Mouse (Mus musculus) common myeloid progenitor, adult 5-6 weeks (primary cell): ENCODE data around the gene Adcy5. TPM values are rescaled to one million over a fixed set of nuclear protein-coding genes. Genes with fewer than 3 reads are reported as not detected.

Experiments
- ATAC-seq: replicated peaks from 2 replicates; pipeline ENCODE4 v1.8.0; 2016; ENCODE audit warnings: low read depth, mild to moderate bottlenecking, moderate TSS enrichment, inconsistent platforms; ENCODE audit not compliant: poor library complexity, severe bottlenecking
- total RNA-seq: library from RNA; stranded (forward); fragments of 200-1000, 187-1606 nt; gene quantifications from 2 replicates; pipeline ENCODE4 v1.2.3, GENCODE M21; 2017

The Adcy5 gene
- total RNA-seq: 0.19 TPM in 1 of 2 replicates, not detected in the other

DNA sequence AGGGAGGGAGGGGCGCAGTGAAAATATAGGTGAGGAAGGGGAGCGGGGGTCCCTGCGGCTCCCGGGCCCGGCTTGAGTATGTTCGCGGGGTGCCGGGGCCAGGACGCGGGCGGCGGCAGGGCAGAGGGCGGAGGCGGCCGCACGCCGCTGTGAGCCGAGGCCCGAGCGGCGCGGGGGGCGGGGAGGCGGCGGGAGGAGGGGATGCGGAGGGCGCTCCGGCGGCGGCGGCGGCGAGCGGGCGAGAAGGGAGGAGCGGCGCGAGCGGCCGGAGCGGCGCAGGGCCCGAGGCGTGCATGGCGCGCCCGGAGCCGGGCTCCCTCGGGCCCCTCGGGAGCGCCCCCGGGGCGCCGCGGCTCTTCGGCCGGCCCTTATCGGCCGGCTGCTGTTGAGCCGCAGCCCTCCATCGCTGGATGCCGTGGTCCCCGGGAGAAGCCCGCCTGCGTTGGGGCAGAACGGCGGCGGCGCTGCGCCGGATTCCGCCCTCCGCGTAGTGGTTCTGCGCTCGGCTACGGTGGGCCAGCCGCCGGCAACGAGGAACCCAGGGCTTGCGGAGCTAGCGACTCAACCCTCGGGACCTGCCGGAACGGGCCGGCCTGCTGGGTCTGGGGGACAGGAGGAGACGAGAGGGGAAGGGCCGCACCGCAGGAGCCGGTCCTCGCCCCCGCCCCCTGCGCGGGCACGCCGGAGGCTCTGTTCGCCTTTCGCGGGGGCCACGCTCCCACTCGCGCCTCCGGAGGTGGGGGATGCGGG lies at the start of gene Adcy5:
Gene Adcy5, plus strand, starts transcription at position 237 of the 750 bp plus-strand sequence.
- no peak for ATAC-seq

DNA sequence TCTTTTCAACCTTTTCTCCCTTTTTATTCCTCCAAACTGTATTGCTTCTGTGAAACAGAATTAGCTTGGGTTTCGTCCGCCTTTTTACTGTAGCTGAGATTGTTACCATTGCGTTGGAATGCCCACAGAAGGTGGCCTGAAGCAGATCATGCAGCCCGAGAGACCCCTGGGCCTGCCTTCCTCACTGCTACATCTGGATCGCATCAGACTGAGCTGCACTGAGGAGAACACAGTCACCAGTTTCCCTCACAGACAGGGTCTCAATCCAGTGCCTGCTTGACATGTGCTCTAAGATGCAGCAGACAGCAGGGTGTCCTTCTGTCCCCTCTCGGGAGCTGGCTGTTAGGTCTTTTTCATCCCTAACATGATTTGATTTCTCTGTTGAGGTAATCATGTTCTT lies 46.7 kb upstream of the Adcy5 start:
- ATAC-seq: no peak

DNA sequence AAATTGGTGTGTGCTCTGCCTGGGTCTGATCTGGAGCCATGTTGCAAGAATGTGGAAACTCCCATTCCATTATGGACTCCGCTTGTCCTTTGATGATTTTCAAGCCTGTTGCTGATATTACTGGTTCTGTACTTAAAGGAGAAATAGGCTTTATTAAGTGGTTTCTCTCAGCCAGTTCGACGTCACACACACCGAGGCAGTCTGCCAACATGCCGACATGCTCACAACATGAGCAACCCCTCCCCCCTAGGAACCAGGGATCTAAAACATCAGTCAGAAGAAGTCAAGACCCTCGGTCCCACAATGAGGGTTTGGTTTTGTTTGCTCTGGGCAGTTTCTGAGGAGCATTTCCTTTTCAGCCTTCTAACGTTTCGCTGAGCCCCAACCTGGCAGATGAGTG lies 45.5 kb upstream of the Adcy5 start:
- no peak for ATAC-seq

DNA sequence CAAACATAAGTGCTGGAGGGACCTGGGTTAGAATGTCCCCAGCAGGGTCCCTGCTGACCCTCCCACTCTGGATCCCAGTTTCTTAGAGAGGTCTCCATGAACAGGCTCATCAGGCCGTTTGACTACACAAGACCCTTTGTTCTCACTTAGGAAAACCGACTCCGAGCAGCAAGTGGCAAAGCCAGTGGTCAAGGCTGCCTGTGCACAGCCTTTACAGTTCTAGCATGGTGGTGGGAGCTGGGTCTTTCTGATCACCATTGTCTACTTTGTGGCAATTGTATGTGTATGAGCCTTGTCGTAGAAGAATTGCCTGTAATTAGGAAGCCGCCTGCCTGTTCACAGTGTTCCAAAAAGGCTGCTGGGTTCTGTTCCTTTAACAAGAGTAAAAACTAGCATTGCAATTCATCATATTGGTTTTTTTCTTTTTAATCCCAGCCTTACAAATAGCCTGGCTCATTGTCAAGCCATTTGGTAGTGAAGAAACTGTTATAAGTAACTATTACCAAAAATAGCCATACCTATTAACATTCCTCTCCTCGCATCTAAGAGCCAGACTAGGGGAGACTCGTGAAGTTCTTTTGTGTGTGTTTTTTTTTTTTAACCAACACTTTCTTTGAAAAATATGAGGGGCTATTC lies 44.9 kb upstream of the Adcy5 start:
- ATAC-seq: no peak

DNA sequence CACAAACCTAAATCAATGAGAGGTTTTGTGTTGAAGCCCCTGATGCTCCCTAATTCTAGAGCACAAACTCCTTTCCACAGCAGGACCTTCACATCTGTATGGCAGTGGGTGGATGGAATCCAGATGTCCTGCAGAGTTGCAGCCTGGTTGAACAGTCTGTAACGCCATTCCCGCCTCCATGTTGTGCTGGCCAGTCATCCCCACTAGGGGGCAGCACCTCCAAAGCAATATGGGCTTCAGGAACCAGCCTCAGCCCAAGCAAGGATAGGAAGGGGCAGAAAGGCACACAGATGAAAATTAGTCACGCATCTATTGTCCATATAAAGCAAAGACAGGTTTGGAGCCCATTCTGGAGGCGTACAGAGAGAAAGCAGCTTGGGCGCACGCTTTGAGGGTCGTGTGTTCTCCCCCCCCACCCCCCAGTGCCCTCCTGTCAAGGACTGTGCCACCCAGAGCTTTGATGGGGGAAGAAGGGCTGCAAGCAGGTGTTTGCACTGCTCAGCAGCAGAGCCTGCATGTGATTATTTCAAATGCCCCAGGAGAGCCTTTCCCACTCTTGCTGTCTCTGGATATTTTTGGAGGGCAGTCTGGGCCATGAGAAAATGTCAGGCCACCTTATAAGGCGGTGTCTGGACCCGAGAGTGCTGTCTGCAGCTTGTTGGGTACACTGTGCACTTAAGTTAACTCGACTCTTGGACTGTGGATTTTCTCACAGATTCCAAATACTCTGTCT lies 44.1 kb upstream of the Adcy5 start:
- peak; percentile 93 for ATAC-seq

DNA sequence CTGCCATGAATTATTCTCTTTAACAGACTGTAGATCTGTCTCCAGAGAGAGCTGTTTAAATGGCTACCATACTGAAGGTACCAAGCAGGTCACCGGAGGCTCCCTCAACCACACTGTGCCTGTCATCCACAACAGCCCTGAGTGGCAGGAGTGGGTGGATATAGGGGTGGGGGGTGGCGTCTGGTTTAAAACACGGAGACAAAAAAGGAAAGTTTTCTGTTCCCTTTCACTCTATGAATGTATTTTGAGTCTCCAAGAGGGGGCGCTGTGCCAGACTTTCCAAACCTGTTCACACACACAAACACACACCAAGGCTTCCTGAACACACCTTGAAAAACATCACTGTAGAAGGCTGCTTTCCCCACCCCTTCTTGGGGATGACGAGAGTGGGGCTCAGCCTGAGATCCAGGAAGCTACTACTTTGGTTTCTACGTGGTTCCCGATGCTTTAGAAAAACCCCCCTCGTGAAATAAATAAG lies 43.5 kb upstream of the Adcy5 start:
- ATAC-seq: no peak

DNA sequence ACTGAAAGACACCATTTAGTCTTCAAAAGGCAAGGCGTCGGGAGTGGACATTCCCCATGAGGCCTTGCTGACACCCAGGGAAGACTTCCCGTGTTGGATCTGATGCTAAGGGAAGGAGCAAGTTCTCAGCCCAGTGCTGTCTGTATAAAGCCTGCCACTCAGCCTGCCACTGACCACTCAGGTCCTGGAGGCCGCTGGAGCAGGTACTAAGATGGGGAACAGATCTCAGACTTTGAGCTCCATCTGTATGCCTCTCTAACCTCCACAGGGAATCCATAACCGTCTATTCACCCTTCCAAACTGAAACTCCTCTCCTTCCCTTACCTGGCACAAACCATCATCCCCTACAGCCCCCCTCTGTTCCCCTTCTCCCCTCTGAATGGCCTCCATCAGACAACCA lies 41.2 kb upstream of the Adcy5 start:
- no peak for ATAC-seq

DNA sequence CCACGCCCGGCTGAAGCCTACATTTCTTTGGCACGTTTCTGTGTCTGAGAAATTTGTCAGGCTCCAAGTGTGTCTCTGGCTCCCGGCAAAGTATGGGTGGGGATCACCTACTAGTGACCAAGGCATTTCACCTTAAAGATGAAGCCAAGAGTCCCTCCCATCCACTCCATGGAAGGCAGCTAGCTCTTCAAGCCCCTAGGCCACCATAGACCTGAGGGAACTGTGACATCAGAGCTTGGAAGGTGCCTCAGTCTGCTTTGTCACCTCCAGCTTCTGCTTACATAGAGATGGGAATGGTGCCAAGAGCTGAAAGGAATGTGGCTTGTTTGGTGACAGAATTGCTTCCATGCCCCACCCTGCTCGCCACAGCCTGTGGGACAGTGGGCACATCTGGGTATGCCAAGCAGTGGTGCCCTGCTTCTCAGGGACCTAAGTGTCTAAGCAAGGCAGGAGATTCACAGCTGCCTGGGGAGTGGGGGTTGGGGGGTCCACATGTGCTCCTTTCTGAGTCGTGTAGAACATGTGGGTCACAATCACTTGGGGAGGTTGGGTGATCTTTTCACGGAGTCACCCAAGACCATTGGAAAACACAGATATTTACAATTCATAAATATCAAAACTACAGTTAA lies 38.2 kb upstream of the Adcy5 start:
- no peak; the same call in 1 of the 2 replicates for ATAC-seq

DNA sequence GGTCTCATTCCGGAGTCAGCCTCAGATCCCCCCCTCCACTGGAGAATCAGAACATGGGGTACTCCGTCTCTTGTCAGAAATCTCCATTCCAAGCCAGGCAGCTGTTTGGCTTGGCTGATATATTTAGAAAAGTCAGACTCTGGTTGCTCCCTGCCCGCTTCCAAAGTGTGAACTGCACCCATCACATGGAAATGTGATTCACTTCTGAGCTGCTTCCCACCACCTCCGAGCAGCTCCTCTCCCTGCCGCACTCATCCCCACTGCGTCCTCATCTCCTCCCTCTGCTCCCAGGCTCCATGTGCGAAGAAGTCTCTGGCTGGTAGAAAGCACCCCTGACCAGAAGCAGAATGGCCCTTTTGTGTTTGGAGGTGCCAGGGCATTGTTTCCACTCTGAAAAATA lies 37.2 kb upstream of the Adcy5 start:
- no peak for ATAC-seq

DNA sequence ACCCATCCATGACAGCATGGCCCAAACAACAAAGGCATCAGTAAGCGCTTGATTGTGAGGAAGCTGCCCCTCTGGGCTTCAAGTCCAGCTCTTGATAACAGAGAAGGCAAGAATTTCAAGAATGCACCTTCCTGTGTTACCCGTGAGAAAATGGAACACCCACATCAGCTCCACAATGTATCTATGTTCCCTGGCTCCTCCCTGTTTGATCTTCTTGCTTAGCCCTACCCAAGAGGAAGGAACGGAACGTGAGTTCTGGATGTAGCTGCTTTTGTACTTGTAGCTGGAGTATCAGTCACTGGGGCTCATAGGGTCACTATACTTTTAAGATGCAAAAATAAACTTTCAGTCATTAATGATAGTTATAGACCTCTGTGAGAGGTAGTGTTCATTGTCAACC lies 34.1 kb upstream of the Adcy5 start:
- no peak for ATAC-seq

DNA sequence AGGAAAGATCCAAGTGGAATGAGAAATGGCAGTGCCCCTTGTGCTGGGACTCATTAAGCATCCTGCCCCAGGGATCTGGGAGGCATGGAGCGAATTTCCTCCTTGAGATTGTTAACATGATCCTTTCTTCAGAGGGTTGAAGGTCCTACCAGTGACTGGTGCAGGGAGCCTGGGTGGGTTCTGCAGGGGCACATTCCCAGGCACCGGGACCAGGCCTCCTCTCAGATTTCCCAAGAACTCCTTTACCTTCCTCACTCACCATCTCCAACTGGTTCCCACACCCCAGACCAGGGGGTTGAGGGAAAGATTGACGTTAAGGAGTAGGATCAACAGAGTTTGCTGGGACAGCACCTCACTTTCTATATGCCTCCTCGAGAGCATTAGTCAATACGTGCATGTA lies 27.4 kb upstream of the Adcy5 start:
- ATAC-seq: no peak

DNA sequence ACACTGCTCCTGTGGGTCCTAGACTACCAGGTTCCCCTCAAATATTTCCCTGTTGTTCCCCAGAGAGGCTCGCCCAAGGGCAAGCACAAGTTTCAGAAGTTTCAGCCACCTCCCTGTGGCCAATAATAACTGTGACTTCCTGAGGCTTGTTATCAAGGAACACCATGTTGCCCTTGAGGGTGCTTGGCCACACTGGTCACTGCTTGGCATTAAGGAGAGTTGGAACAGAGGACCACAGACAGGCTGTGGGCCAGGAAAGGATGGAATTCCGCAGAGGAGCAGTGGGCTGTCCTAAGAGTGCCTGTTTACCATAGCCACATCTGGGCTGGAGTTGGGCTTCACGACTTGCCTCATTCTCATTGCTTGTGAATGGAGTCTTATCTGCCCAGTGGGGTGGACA lies 24.5 kb upstream of the Adcy5 start:
- peak; percentile 45 for ATAC-seq

DNA sequence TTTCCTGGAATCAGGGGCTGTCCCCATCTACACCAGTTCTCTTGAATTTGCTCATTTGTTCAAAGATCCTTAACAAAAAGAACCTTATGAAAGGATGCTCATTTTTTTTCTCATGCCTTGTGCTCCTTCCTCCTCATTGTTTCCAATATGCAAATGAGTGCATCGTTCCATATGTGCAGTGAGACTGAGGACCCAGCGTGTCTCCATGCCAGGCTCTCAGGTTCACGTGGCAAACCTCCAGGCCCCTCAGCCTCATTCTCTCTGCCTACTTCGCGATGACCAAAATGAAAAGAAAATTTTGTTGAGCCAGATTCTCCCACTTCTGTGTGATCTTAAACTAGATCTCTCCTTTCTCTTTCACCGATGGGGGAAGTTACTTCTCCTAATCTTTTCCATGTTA lies 15.3 kb upstream of the Adcy5 start:
- ATAC-seq: no peak

DNA sequence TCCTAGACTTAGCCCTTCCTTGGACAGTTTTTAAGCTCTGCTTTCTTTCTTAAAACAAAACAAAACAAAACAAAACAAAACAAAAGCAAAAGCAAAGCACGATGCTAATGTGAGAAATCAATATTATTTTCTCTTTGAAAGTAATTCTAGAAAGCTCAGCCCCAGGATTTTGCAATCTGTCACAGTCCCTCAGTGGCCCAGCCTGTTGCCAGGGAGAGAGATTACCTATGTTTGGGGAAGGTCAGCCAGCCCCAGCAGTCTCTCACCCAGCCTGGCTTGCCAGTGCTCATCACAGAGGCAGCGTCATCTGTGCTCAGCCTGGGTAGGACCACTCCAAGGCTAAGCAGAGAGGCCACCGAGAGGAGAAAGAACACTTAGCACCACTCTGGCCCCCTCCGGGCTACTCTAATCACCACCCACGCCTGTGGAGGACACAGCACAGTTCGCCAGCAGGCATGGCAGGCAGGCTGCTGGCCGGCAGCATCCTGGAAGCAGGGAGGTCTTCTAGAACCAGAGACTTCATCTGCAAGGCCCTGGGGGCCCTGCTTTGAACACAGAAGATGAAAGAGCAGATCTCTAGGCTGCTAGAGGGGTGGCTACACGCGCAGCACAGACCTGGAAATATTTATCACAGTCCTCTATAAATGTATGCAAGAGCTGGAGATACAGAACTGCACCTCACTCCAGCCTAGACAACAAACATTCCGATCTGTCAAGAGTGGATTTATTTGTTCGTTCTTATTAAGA lies 14.6 kb upstream of the Adcy5 start:
- ATAC-seq: no peak

DNA sequence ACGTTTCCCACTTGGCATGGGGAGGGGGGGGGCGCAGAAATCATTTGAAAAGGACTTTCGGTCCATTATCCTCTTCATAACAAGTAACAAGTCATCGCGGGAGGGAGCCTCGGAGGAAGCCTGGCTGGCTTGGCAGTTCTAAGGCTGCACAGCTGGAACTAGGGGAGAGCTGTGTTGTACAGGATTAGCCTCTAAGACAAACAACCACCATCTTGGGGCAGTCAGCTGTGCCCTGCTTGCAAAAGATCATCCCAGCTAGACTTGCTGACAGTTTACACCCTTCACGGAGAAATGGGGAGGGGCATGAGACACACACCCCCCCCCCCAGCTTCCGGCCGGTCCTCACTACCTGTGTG lies 14.1 kb upstream of the Adcy5 start:
- ATAC-seq: no peak

DNA sequence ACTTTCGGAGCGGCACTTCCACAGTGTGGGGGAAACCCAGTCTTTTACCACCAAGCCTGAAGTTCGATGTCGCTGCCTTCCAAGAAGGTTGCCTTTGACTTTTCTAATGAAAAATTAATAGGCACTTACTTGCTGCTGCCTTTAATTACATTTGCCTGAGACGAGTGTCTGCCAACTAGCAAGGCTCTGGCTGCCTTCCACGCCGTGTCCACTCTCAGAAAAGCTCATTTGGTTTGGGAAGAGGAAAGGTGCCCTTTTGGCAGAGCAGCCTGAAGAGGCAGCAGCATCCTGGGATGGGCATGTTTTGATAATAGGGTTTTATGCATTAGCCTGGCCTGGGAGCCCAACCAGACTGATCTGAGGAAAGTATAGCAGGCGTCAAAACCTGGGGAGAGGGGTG lies 12.8 kb upstream of the Adcy5 start:
- ATAC-seq: no peak

DNA sequence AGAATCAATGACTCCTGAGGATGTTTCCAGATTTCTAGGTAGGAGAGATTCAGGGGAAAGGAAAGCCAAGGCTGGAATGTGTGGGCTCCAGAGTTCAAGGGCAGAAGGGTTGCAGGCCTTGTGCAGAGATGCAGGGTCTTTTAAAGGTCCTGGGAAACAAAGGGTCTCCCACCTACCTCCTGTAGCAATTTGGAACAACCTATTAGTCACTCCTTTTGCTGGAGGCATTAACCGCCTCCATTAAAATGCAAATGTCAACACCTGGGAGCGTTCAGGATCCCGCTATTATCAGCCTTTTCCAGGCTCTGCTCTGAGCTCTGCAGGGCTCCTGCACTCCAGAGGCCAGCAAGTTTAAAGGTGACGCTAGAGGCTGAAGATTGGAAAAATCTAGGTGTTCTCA lies 8.5 kb upstream of the Adcy5 start:
- no peak for ATAC-seq

DNA sequence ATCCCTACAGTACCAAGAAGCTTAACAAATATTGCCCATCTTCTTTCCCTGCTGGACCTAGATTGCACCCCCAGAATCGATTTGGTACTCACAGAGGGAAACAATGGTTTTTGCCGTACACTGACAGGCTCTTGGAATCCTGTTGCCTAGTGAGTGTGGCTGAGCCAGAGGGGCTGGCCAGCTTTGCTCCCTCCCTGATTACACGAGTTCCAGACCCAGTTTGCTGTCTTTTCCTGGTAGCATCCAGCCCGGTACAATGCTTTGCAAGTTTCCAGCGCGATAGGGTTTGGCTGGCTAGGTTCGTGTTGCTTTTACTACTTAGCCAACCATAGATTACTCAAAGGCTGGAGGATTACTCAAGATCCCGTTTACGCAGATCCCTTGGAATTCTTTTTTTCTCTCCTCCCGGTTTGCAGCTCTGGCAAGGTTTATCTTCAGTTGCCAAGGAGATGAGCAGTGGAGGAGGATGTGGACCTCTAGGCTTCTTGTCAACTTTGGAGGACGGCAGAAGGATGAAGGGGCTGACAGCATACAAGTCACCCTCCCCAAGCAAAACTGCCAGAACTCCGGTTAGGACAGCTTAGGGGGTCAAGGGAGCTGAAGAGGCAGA lies 1.4 kb upstream of the Adcy5 start:
- ATAC-seq: no peak

DNA sequence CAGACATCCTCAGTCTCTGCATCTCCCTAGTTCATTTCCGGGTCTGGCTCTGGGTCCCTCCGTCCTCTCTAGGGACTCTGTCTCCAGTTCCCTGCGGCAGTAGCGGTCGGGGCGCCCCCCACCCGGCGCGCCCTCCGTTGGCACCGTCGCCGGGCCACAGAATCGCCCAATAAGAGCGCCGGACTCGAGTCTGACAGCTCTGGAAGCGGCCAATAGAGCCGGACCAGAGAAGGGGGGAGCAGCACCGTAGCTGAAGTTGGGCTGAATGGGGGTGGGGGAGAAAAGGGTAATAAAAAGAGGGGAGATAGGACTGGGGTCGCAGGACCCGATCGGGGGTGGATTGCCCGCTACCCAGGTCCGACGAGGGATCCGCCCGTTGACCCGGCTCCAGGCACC lies 434 bp upstream of the Adcy5 start:
- 0 out of 2 replicates have a peak, but pooled peaks have one; percentile 9 for ATAC-seq
